11 mouse cellular contexts compared by ENCODE assay signal in genomic region chr4:137142316-137142715, GRCm38 (mm10).
A peak's percentile ranks its signal among the peaks of the same experiment; 100 is the strongest.
DNase-seq lines count a peak whose midpoint lies in the region; ATAC-seq lines count a peak whose summit lies in the region.
"Had no signal": no experiment of that assay in that cellular context is flagged by ENCODE, and none has a peak within 500 bp of the region (broad histone marks: within the 10 kb centered on the region; RNA-seq: fewer than 3 reads in every experiment).

No protein-coding gene starts in this region.

- peak; percentile 87 for ATAC-seq in kidney, embryonic 16.5 days (ENCODE audit: low FRiP score, low TSS enrichment)
- peak; percentile 77 for ATAC-seq in hindbrain, embryonic 15.5 days (ENCODE audit: low FRiP score, low read depth)
- peak; percentile 97 for ATAC-seq in neural tube, embryonic 13.5 days (ENCODE audit: low read depth)

- H3K4me3 ChIP-seq in kidney, embryonic 16.5 days (ENCODE audit: low read length), result no peak overlapping the region
- H3K4me3 ChIP-seq in hindbrain, embryonic 15.5 days, result no peak overlapping the region
- no peak overlapping the region for H3K4me3 ChIP-seq in neural tube, embryonic 13.5 days
- H3K4me3 ChIP-seq: heart, adult 2 months had no signal

- 0 out of 2 replicates have a peak overlapping the region, but pooled peaks have one; percentile 32 for H3K9ac ChIP-seq in kidney, embryonic 16.5 days (replicated peaks; ENCODE audit: low read length)
- no peak overlapping the region for H3K9ac ChIP-seq in hindbrain, embryonic 15.5 days
- no peak overlapping the region for H3K9ac ChIP-seq in neural tube, embryonic 13.5 days

- 4% methylated on average over 9 of the region's 9 CpGs for WGBS in kidney, embryonic 16.5 days
- 13% methylated on average over 9 of the region's 9 CpGs for WGBS in hindbrain, embryonic 15.5 days
- WGBS in neural tube, embryonic 13.5 days, result 6% methylated on average over 9 of the region's 9 CpGs

- H3K36me3 ChIP-seq in kidney, embryonic 16.5 days (ENCODE audit: insufficient read depth, low read length), result no peaks in the 10 kb centered on the region
- H3K36me3 ChIP-seq in hindbrain, embryonic 15.5 days, result no peaks in the 10 kb centered on the region
- no peaks in the 10 kb centered on the region for H3K36me3 ChIP-seq in neural tube, embryonic 13.5 days

- no peak overlapping the region for H3K4me2 ChIP-seq in kidney, embryonic 16.5 days (replicated peaks; ENCODE audit: low read depth, low read length)
- H3K4me2 ChIP-seq in hindbrain, embryonic 15.5 days, result no peak overlapping the region
- no peak overlapping the region for H3K4me2 ChIP-seq in neural tube, embryonic 13.5 days

- H3K4me1 ChIP-seq in kidney, embryonic 16.5 days (ENCODE audit: insufficient read depth, low read length), result peaks cover 13% of the 10 kb centered on the region
- peaks cover 5% of the 10 kb centered on the region; the same call in 1 of the 2 replicates for H3K4me1 ChIP-seq in hindbrain, embryonic 15.5 days (replicated peaks)
- peaks cover 28% of the 10 kb centered on the region for H3K4me1 ChIP-seq in neural tube, embryonic 13.5 days (replicated peaks)

- H3K9me3 ChIP-seq in kidney, embryonic 16.5 days (ENCODE audit: low read length), result no peaks in the 10 kb centered on the region
- no peaks in the 10 kb centered on the region for H3K9me3 ChIP-seq in hindbrain, embryonic 15.5 days
- H3K9me3 ChIP-seq in neural tube, embryonic 13.5 days, result no peaks in the 10 kb centered on the region

- no peak for DNase-seq in kidney, postnatal 36 days
- DNase-seq in embryo, embryonic 11.5 days (ENCODE audit: low read depth, low spot score), result peak; percentile 66
- DNase-seq in spleen, adult 18-20 months, result no peak
- no peak for DNase-seq in right cerebral cortex, adult 2 months (ENCODE audit: low spot score in 2 of 2)
- DNase-seq: cerebellum, adult 9-11 months; heart, adult 2 months; lung, adult 2 months; thymus, adult 2 months had no signal

- H3K27ac ChIP-seq in kidney, embryonic 16.5 days (ENCODE audit: low read length), result peak overlapping the region; percentile 39; the same call in 1 of the 2 replicates
- H3K27ac ChIP-seq in hindbrain, embryonic 15.5 days (replicated peaks), result no peak overlapping the region
- H3K27ac ChIP-seq in neural tube, embryonic 13.5 days (replicated peaks), result peak overlapping the region; percentile 83
- H3K27ac ChIP-seq: heart, adult 2 months had no signal

- H3K27me3 ChIP-seq in kidney, embryonic 16.5 days (ENCODE audit: insufficient read depth, low read length), result no peaks in the 10 kb centered on the region
- no peaks in the 10 kb centered on the region for H3K27me3 ChIP-seq in hindbrain, embryonic 15.5 days
- no peaks in the 10 kb centered on the region for H3K27me3 ChIP-seq in neural tube, embryonic 13.5 days
